Mouse (Mus musculus): Measurements from ENCODE around the gene Aldh2.

Gene Aldh2

GRCm38 (mm10) chr5:121595758-121596157, 2.1 kb upstream of the Aldh2 start:
- DNase-seq (ENCODE audit: low read depth, low spot score) = no peak

- DNase-seq (ENCODE audit: low read depth, low spot score) = no peak
These were observed 1.2 kb upstream of the Aldh2 start for GRCm38 (mm10) chr5:121594714-121595313.

GRCm38 (mm10) chr5:121592816-121593407, 712 bp downstream of the Aldh2 start:
- no peak for DNase-seq (ENCODE audit: low read depth, low spot score)

- DNase-seq (ENCODE audit: low read depth, low spot score) = no peak
These were observed 1.4 kb downstream of the Aldh2 start for GRCm38 (mm10) chr5:121592064-121592815.

DNA sequence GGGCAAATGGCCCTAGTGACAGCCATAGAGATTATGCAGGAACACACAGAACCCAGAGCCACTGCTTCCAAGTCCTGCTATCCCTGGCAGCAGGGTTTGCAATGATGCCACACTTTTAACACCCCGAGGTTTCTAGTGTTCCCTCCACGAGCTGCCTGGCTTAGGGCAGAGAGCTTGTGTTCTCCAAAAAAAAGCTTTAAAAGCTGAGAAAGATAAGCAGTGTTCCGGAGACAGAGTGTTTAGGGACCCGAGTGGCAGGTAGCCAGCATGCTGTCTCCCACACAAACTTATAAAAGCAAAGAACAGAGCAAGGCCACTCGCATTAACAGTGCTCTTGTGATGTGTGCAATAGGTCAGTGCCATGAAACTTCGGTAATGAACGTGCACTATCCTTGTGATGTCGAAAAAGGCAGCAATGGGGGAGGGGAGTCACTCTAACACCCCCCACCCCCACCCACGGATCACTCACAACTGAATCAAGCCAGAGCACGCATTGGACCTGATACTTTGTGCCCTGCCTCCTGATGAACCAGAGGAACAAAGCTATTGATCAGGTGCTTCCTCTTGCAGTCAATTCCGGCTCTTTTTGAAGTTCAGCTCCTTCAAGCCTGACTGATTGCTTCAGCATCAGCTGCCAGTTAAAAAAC, 2.1 kb downstream of the Aldh2 start:
- DNase-seq (ENCODE audit: low read depth, low spot score) = no peak

DNA sequence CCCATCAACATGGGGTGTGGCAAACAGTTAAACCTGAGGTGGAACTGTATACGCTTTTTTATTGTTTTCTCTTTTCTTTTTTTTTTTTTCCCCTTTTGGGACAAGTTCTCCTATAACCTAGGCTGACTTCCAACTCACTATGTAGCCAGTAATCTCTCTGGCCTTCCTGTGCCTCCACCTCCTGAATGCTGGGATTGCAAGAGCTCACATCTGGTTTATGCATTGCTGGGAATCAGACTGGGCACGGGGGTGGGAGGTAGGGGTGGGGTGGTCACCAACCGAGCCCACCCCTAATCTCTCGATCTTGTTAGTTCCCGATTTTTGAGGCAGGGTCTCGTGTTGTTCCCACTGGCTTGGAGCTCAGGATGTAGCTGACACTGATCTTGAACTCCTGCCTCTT, 3.7 kb downstream of the Aldh2 start:
- no peak for DNase-seq (ENCODE audit: low read depth, low spot score)

DNA sequence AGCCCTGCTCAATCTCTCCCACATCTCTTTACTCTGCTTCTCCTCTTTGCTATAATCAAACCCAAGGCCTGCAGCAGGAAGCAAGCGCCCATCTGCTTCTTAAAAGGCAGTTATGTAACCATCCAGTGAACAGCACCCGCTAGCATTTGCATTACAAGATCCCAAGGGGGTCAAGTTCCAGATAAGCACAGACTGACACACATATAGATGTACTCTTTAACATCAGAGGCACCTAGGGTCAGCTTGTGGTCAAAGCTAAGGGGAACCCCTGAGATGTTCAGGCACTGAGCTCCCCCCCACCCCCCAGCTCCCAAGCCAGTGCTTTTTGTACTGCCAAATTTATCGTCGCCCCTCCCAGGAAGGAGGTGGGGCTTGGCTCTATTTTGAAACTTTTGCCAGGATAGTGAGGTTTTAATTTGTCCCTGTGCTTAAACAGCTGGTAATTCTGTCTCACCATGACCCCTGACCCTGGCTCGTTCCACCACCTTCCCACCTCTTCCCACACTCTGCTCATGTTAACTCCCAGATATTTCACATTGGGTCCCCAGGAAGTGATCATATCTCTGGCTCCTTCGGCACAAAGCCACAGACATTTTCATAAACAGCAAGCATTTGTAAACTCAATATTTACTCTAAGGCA, 7.1 kb downstream of the Aldh2 start:
- no peak for DNase-seq (ENCODE audit: low read depth, low spot score)

DNA sequence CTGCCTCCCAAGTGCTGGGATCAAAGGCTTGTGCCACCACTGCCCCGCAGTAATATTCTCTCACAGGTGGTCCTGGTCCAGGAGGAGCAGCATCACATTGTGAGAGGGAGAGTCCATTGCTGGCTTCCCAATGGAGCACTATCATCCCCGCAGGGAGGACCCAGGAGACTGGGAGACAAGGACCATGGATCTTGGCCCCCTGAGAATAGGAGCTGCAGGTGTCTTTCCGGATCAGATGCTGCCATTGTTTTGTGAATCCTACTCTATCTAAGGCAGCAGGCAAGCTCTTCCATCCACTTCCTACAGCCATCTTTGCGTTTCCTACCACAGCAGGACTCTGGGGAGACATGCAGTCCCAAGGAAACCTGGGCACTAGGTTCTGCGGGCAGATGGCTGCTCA, 7.9 kb downstream of the Aldh2 start:
- DNase-seq (ENCODE audit: low read depth, low spot score) = no peak

GRCm38 (mm10) chr5:121585005-121585404, 8.6 kb downstream of the Aldh2 start:
- DNase-seq (ENCODE audit: low read depth, low spot score) = no peak

DNA sequence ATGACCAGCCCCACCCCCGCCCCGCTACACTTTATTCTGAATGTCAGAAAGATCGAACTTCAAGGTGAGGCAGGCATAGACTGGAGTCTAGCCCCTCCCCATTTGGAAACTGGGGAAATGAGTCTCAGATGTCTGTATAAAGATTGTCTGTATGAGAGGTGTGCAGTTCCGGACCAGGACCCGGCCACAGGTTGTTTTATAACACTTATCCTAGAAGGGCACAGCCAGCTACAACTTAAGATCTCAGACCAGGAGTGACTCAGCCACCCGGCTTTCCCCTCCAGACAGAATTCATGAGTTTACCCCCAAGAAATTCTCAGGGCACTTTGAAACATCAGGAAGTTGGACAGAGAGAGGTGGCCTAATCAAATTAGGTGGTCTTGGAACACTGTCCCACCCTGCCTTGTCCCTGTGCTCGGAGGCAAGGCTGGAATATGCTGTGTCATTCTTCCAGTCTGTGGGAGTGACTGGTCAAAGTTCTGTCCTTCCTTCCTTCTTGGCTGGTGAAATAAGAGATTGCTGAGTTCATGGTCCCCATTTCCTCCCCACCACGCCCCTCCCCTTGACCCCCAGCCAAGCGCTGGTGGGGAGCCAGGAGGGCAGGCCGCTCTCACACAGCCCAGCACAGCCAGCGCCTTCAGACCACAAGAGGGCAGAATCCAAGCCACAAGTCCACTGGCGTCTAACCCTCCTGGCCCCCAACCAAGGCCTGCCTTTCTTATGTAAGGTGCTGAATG, 9.7 kb downstream of the Aldh2 start:
- DNase-seq (ENCODE audit: low read depth, low spot score) = no peak

DNA sequence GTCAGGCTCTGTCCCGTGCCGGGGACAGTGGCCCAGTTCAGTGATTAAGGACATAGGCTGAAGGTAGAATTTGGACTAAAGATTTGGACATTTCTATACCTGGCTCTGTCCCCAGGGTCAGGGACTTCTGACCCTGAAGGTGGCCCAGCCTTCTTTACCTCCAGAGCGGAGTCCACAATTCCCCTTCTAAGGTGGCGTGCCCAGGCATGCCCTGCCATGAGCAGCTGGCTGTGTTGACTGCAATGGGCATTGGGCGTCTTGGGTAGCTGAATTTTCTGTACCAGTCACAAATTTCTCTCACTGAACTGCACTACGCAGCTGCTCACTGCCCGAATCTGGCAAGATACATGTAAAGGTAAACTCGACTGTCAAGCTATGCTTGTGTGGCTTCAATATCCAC, 11.7 kb downstream of the Aldh2 start:
- no peak for DNase-seq (ENCODE audit: low read depth, low spot score)

DNA sequence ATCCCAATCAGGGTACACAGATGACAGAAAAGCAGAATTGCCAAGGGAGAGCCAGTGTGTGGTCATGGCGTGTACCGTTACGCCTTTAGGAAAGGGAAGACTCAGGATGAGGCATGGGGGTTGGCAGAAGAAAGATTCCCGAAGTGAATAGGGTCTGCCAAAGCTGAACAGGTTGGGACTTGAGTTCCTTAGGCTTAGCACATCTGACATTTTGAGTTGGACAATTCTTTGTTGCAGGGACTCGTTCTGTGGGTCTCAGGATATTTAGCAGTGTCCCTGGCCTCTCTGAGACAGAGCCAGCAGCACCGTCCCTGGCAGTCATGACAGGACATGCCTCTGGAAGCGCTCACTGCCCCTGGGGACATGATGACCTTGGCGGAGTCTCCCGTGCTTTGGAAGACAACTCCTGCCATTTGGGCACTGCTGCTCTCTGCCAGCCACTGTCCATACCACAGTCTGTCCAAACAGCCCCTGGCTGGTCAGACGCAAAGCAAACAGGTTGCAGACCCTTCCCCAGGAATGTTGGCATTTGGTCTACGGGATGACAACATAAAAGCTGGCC, 16.6 kb downstream of the Aldh2 start:
- no peak for DNase-seq (ENCODE audit: low read depth, low spot score)

GRCm38 (mm10) chr5:121575867-121576266, 17.8 kb downstream of the Aldh2 start:
- DNase-seq (ENCODE audit: low read depth, low spot score) = no peak

DNA sequence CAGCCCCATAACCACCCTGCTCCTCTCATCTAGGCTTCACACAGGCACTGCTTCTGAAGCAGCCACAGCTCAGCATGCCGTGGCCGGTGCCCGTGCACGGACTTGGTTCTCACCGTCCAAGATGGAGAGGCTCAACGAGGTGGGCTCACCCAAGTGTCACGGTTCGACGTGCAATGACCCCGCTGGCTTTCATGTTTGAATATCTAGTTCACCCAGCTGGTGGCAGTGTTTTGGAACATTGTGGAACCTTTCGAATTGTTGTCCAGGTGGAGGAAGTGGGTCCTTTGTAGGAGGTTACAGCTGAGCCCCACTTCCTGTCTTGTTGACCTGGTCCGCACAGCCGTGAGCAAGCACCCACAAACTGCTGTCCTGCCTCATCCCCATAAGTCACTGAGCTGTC, 19.5 kb downstream of the Aldh2 start:
- no peak for DNase-seq (ENCODE audit: low read depth, low spot score)

DNA sequence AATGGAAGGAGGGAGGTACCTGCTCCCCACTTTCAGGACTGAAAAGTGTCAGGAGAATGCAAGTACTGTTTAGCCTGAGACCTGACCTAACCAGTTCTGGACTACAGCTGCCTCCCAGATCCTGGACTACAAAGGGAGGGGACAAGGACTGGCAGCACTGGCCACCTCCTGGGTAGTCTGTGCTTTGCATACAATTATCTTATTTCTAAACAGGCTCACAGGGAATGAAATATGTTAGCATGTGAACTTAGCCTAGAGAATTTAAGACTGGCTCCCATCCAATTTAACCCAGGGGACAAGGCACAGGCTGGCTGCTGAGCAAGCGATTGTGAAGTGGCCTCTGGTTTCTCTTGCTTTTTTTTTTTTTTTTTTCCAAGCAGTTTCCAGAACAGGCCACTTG, 22.8 kb downstream of the Aldh2 start:
- no peak for DNase-seq (ENCODE audit: low read depth, low spot score)

- no peak for DNase-seq (ENCODE audit: low read depth, low spot score)
These were observed 23.7 kb downstream of the Aldh2 start for GRCm38 (mm10) chr5:121569881-121570420.

GRCm38 (mm10) chr5:121566035-121566681, 27.5 kb downstream of the Aldh2 start:
- DNase-seq (ENCODE audit: low read depth, low spot score) = no peak

GRCm38 (mm10) chr5:121564468-121564895, 29.1 kb downstream of the Aldh2 start:
- DNase-seq (ENCODE audit: low read depth, low spot score) = peak; percentile 93

GRCm38 (mm10) chr5:121562436-121562835, 31.2 kb downstream of the Aldh2 start:
- DNase-seq (ENCODE audit: low read depth, low spot score) = no peak

- no peak for DNase-seq (ENCODE audit: low read depth, low spot score)
These were observed 44.4 kb downstream of the Aldh2 start for GRCm38 (mm10) chr5:121549196-121549595.
